Mouse (Mus musculus) CD4-positive naive resting alpha-beta T cell, adult 76 days (primary cell): ENCODE measurements around the gene Commd1. TPM values are rescaled to one million over a fixed set of nuclear protein-coding genes. Genes with fewer than 3 reads are reported as not detected.

Experiments
- total RNA-seq: library from RNA; stranded (reverse); gene quantifications from one replicate; pipeline ENCODE4 v1.2.4, GENCODE M21; 2023

The Commd1 gene
- 22.1 TPM for total RNA-seq

DNA sequence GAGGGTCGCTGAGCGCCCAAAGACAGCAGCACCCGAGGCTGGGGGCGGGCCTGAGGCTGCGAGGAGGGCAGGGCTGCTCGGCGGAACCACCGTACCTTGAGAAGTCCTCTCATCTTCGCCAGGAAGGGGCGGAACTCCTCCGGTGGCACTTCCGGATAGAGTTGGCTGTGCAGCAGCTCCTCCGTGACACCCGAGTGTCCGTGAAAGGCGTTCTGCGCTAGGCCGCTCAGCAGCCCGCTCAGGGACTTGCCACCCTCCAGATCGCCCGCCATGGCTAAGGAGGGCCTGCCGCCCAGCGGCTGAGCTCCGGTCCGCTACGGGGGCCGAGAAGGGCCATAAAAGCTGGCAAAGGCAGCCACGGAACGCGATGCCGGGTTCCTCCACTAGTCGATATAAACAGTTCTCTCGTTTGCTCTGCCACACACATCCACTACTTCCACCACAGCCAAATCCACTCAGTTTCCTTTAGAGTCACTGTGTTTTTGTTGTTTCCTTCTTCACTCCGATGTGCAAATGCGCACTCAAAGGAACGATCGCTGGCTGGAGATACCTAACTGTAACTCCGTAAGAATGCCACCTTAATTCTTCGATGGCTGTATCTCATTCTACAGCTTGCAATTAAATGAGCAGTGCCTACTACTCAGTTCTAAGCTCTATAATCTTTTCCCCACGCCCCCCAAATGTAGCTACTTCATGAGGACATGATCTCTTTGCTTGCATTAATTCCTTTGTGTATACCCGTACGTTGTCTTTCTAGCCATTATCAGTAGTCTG is at the start of gene Commd1, which contains the start of gene Gm28048:
TSS of gene Commd1 (minus strand) at position 399 of the 774 bp plus-strand sequence.
TSS of gene Gm28048 (minus strand) at position 107 of the 774 bp plus-strand sequence.

DNA sequence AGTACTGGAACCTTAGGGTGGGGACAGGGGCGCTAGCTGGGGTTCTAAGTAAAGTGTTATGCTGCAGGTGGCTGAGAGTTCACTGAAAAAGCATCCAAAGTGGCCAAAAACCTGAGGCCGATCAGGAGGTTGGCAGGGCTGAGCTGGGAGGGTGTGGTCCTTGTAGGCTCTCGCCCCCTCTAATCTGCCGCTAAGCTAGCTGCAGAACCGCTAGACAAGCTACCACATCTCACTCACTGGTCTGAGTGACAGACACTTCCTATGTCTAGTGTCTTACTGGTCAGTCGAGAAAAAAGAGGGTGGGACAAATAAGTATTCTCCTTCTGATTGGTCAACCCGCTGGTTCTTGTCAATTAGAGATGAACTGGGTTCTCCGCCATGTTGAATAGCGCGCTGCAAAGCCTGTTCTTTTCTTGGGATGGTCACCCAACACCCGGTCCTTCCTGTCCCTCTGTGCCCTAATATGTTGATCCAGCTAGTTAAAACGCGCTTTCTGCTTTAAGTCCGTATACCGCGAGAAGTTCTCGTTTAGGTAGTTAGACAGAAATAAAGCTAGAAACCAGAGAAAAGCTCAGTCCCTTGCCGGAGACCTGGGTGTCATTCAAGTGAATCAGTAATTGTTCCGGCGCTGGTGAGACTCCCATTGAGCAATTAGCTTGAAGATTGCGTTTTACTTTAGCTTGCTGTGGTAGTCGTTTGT is 25.4 kb upstream of the Commd1 start, which contains the start of gene Fam161a:
TSS of gene Fam161a (plus strand) at position 51 of the 700 bp plus-strand sequence.

GRCm38 (mm10) chr11:22990393-22991126 is 8.4 kb upstream of the Commd1 start, which contains the start of gene Cct4:
Cct4 (plus strand) TSS chr11:22990519.

DNA sequence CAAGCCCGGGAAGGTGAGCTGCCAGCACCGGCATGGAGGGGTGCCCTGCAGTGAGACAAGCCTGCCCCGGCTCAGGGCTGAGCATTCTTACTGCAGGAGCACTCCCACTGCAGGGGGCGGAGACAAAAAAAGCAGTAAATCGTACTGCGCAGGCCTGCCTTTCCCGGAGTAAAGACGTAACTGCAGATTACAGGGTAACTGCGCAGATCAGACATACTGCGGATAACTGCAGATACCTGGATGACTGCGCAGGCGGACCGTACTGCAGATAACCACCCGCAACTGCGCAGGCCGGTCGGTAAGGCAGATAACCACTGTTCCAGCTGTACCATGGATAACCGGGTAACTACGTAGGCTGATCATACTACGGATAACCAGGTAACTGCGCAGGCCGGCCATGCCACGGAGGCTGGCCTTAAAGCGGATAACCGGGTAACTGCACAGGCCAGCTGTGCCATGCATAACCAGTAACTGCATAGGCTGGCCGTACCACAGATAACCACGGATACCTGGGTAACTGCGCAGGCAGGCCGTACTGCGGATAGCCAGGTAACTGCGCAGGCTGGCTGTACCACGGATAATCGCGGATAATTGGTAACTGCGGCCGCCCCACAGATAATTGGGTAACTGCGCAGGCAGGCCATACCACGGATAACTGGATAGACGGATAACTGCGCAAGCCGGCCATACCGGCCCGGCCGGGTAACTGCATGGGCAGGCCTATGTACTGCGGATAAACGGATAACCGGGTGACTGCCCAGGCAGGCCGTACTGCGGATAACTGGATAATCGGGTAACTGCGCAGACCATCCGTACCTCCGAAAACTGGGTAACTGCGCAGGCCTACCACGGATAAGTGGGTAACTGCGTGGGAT is 10.1 kb downstream of the Commd1 start, which contains the start of gene Zrsr1:
TSS of gene Zrsr1 (plus strand) at position 171 of the 875 bp plus-strand sequence.

GRCm38 (mm10) chr11:22860335-22861227 is 121.6 kb downstream of the Commd1 start, which contains the start of gene B3gnt2:
B3gnt2 (minus strand) TSS chr11:22860961.

Other genes with a start within 250 kb of the Commd1 start
- 55.3 TPM for gene B3gnt2, start 121.4 kb downstream of the Commd1 start, total RNA-seq
- gene Zrsr1, start 10.4 kb downstream of the Commd1 start, total RNA-seq = 77.2 TPM
- 26.6 TPM for gene Gm28048, start 292 bp downstream of the Commd1 start, total RNA-seq
- gene Cct4, start 8.1 kb upstream of the Commd1 start, total RNA-seq = 241 TPM
- 0.88 TPM for gene Fam161a, start 25.1 kb upstream of the Commd1 start, total RNA-seq